Comparison of ENCODE assay signal across 9 mouse cellular contexts in genomic region chr17:24507129-24507664, GRCm38 (mm10). TPM values are rescaled to one million over a fixed set of nuclear protein-coding genes. Genes with fewer than 3 reads are reported as not detected.
DNase-seq lines count a peak whose midpoint lies in the region; ATAC-seq and TF ChIP-seq lines count a peak whose summit lies in the region.
"Had no signal": no experiment of that assay in that cellular context is flagged by ENCODE, and none has a peak within 500 bp of the region (broad histone marks: within the 10 kb centered on the region; RNA-seq: fewer than 3 reads in every experiment).

No protein-coding gene starts in this region.

- H3K4me3 ChIP-seq in hindbrain, embryonic 11.5 days (ENCODE audit: low read depth, low read length), result no peak overlapping the region
- no peak overlapping the region for H3K4me3 ChIP-seq in hindbrain, embryonic 16.5 days (ENCODE audit: low read length)
- H3K4me3 ChIP-seq in CH12.LX (replicated peaks in 1 of 3; ENCODE audit: low read depth in 2 of 3, low read length in 2 of 3, poor library complexity in 1 of 3), result no peak overlapping the region
- peak overlapping the region; percentile 18 for H3K4me3 ChIP-seq in ES-Bruce4 (ENCODE audit: low read depth, low read length)

- no peaks in the 10 kb centered on the region for H3K4me1 ChIP-seq in hindbrain, embryonic 11.5 days (replicated peaks; ENCODE audit: control insufficient read depth, insufficient read depth, low read length)
- peaks cover 3% of the 10 kb centered on the region; the same call in 1 of the 2 replicates for H3K4me1 ChIP-seq in hindbrain, embryonic 16.5 days (ENCODE audit: control insufficient read depth, insufficient read depth, low read depth, low read length)
- H3K4me1 ChIP-seq in CH12.LX (ENCODE audit: control insufficient read depth in 1 of 2, insufficient read depth in 2 of 2) (no peaks in the 10 kb centered on the region), ES-Bruce4 (ENCODE audit: control insufficient read depth, insufficient read depth, low read length) (peaks cover 2% of the 10 kb centered on the region)

- peaks cover 14% of the 10 kb centered on the region; the same call in 1 of the 2 replicates for H3K36me3 ChIP-seq in hindbrain, embryonic 11.5 days (ENCODE audit: control insufficient read depth, insufficient read depth, low read length)
- peaks cover 50% of the 10 kb centered on the region for H3K36me3 ChIP-seq in hindbrain, embryonic 16.5 days (ENCODE audit: control insufficient read depth, insufficient read depth, low read length)
- H3K36me3 ChIP-seq in CH12.LX (replicated peaks in 1 of 2; ENCODE audit: control insufficient read depth in 1 of 2, insufficient read depth in 1 of 2, low read length in 1 of 2), result peaks cover 71 to 93% of the 10 kb centered on the region in 2 experiments
- H3K36me3 ChIP-seq in ES-Bruce4 (ENCODE audit: control insufficient read depth, insufficient read depth, low read length, poor library complexity, severe bottlenecking), result peaks cover 16% of the 10 kb centered on the region

- dilution Hi-C loops in CH12.LX (cut with MboI; ENCODE audit: extremely low pct_ligation_motif_present, extremely low pct_unique_long_range_greater_than_20kb, low sequenced_read_pairs), result no loop called here

- no peaks in the 10 kb centered on the region for H3K9me3 ChIP-seq in hindbrain, embryonic 11.5 days (ENCODE audit: control insufficient read depth, low read length)
- H3K9me3 ChIP-seq in hindbrain, embryonic 16.5 days (ENCODE audit: control insufficient read depth, low read length), result no peaks in the 10 kb centered on the region
- H3K9me3 ChIP-seq in CH12.LX (replicated peaks; ENCODE audit: low read length) (no peaks in the 10 kb centered on the region), ES-Bruce4 (replicated peaks; ENCODE audit: control insufficient read depth, insufficient read depth, low read length, poor library complexity, severe bottlenecking) (no peaks in the 10 kb centered on the region)

- WGBS in hindbrain, embryonic 11.5 days, result 53% methylated on average over 19 of the region's 19 CpGs
- WGBS in hindbrain, embryonic 16.5 days, result 50% methylated on average over 19 of the region's 19 CpGs

- no peak for TF ChIP-seq RAD21 in CH12.LX (IDR thresholded peaks at IDR 0.05; ENCODE audit: low read depth, low read length)

- peak; percentile 17; the same call in 1 of the 2 replicates for ATAC-seq in hindbrain, embryonic 11.5 days (ENCODE audit: low FRiP score)
- no peak for ATAC-seq in hindbrain, embryonic 16.5 days

- TF ChIP-seq POLR2A in CH12.LX (IDR thresholded peaks at IDR 0.05; ENCODE audit: low read depth, low read length) (0 out of 2 replicates have a peak, but pooled peaks have one; percentile 2), ES-Bruce4 (IDR thresholded peaks at IDR 0.05; ENCODE audit: insufficient read depth, low read length) (no peak)

- TF ChIP-seq EP300 in CH12.LX (IDR thresholded peaks at IDR 0.05; ENCODE audit: low read length) (no peak), ES-Bruce4 (IDR thresholded peaks at IDR 0.05; ENCODE audit: insufficient read depth, low read depth, low read length) (no peak)

- in situ Hi-C loops in CH12.LX (cut with MboI; ENCODE audit: low pct_ligation_motif_present, low pct_unique_long_range_greater_than_20kb, low sequenced_read_pairs), result no loop called here

- H3K9ac ChIP-seq in hindbrain, embryonic 11.5 days (ENCODE audit: low read depth, low read length), result no peak overlapping the region
- no peak overlapping the region for H3K9ac ChIP-seq in hindbrain, embryonic 16.5 days (ENCODE audit: low read depth, low read length)
- H3K9ac ChIP-seq in CH12.LX (ENCODE audit: insufficient read depth, low read depth) (no peak overlapping the region), ES-Bruce4 (ENCODE audit: low read depth, poor library complexity, severe bottlenecking) (no peak overlapping the region)

- no peak overlapping the region for H3K27ac ChIP-seq in hindbrain, embryonic 11.5 days (ENCODE audit: low read depth, low read length)
- no peak overlapping the region for H3K27ac ChIP-seq in hindbrain, embryonic 16.5 days (ENCODE audit: low read depth, low read length)
- H3K27ac ChIP-seq in CH12.LX (ENCODE audit: insufficient read depth, low read depth) (no peak overlapping the region), ES-Bruce4 (ENCODE audit: insufficient read depth, low read length) (no peak overlapping the region)

- no peak for DNase-seq in hindbrain, embryonic 11.5 days (ENCODE audit: low spot score)
- no peak for DNase-seq in CH12.LX (ENCODE audit: extremely low read depth)
- peak; percentile 17 to 69 for DNase-seq in kidney, postnatal 25 days
- DNase-seq in embryo, embryonic 11 days, result no peak
- no peak for DNase-seq in embryo, embryonic 10.5 days (ENCODE audit: low spot score)
- DNase-seq in lung, postnatal 10 days, result no peak

- H3K27me3 ChIP-seq in hindbrain, embryonic 11.5 days (ENCODE audit: control insufficient read depth, insufficient read depth, low read length), result no peaks in the 10 kb centered on the region
- no peaks in the 10 kb centered on the region for H3K27me3 ChIP-seq in hindbrain, embryonic 16.5 days (replicated peaks; ENCODE audit: control insufficient read depth, insufficient read depth, low read length)
- H3K27me3 ChIP-seq in CH12.LX (replicated peaks) (no peaks in the 10 kb centered on the region), ES-Bruce4 (ENCODE audit: control insufficient read depth, insufficient read depth, low read length, poor library complexity, severe bottlenecking) (no peaks in the 10 kb centered on the region)

- TF ChIP-seq CTCF in CH12.LX (conservative IDR thresholded peaks at IDR 0.05 in 1 of 2, IDR thresholded peaks at IDR 0.05 in 1 of 2; ENCODE audit: low read depth in 2 of 2, low read length in 2 of 2) (no peak), ES-Bruce4 (IDR thresholded peaks at IDR 0.05; ENCODE audit: low read depth, low read length) (no peak)

- no peak overlapping the region for H3K4me2 ChIP-seq in hindbrain, embryonic 11.5 days (replicated peaks; ENCODE audit: low read depth, low read length)
- H3K4me2 ChIP-seq in hindbrain, embryonic 16.5 days (ENCODE audit: low read length), result no peak overlapping the region
- no peak overlapping the region for H3K4me2 ChIP-seq in CH12.LX (ENCODE audit: insufficient read depth, low read depth, poor library complexity, severe bottlenecking)

- no peaks in the 10 kb centered on the region for H3K79me2 ChIP-seq in CH12.LX (replicated peaks; ENCODE audit: control insufficient read depth, extremely low read depth, insufficient read depth, poor library complexity, severe bottlenecking)

TF ChIP-seq in CH12.LX, 34 proteins besides CTCF, POLR2A, EP300 and RAD21 (continues in another document):
- TF ChIP-seq NRF1 (IDR thresholded peaks at IDR 0.05; ENCODE audit: low read depth, low read length), result no peak
- no peak for TF ChIP-seq MAX (IDR thresholded peaks at IDR 0.05; ENCODE audit: low read length)
- no peak for TF ChIP-seq USF2 (conservative IDR thresholded peaks at IDR 0.05; ENCODE audit: low read depth, low read length)
- no peak for TF ChIP-seq UBTF (IDR thresholded peaks at IDR 0.05; ENCODE audit: low read depth, low read length)
- no peak for TF ChIP-seq MYC (IDR thresholded peaks at IDR 0.05; ENCODE audit: low read depth, low read length)
- TF ChIP-seq MAFK (IDR thresholded peaks at IDR 0.05; ENCODE audit: insufficient replicate concordance, low read length), result no peak
- no peak for TF ChIP-seq CHD2 (IDR thresholded peaks at IDR 0.05; ENCODE audit: low read length)
- TF ChIP-seq MXI1 (IDR thresholded peaks at IDR 0.05; ENCODE audit: low read depth, low read length), result no peak
- TF ChIP-seq RCOR1 (conservative IDR thresholded peaks at IDR 0.05; ENCODE audit: low read depth, low read length), result no peak
- no peak for TF ChIP-seq SMC3 (IDR thresholded peaks at IDR 0.05; ENCODE audit: low read depth, low read length)

RNA-seq across cellular contexts. Expression of gene Caskin1, which starts 18.8 kb away (rescaled TPM):
- polyA plus RNA-seq in hindbrain, embryonic 11.5 days (2014; fragmentation: Nextera tagmentation; extraction: Ambion mirVana), result 6.4 and 9.2 TPM in 2 replicates
- polyA plus RNA-seq in hindbrain, embryonic 16.5 days (2015; fragmentation: Nextera tagmentation; extraction: Ambion mirVana), result 43.6 and 44.6 TPM in 2 replicates
- 0.08 and 0.21 TPM in 2 replicates for total RNA-seq in CH12.LX (2012; rRNA removed)
- not detected in 2 replicates for total RNA-seq in CH12.LX (2014; rRNA removed)
- polyA plus RNA-seq in CH12.LX (2012; ENCODE audit: insufficient read length, low read depth), result 0.71 and 0.80 TPM in 2 replicates
- polyA plus RNA-seq in ES-Bruce4 (2011; ENCODE audit: insufficient read depth, insufficient read length, low read depth, missing spikeins), result 1.7 and 3.3 TPM in 2 replicates

RNA-seq across cellular contexts. Expression of gene Traf7, which starts 20.5 kb away (rescaled TPM):
- 65.8 and 71.1 TPM in 2 replicates for polyA plus RNA-seq in hindbrain, embryonic 11.5 days (2014; fragmentation: Nextera tagmentation; extraction: Ambion mirVana)
- polyA plus RNA-seq in hindbrain, embryonic 16.5 days (2015; fragmentation: Nextera tagmentation; extraction: Ambion mirVana), result 85.9 and 94.2 TPM in 2 replicates
- total RNA-seq in CH12.LX (2012; rRNA removed) (122 and 127 TPM in 2 replicates), CH12.LX (2014; rRNA removed) (109 and 114 TPM in 2 replicates)
- polyA plus RNA-seq in CH12.LX (2012; ENCODE audit: insufficient read length, low read depth) (167 and 176 TPM in 2 replicates), ES-Bruce4 (2011; ENCODE audit: insufficient read depth, insufficient read length, low read depth, missing spikeins) (145 and 168 TPM in 2 replicates)

RNA-seq across cellular contexts. Expression of gene Rab26, which starts 26.8 kb away (rescaled TPM):
- polyA plus RNA-seq in hindbrain, embryonic 11.5 days (2014; fragmentation: Nextera tagmentation; extraction: Ambion mirVana), result 1.8 and 2.8 TPM in 2 replicates
- 10.9 and 13.0 TPM in 2 replicates for polyA plus RNA-seq in hindbrain, embryonic 16.5 days (2015; fragmentation: Nextera tagmentation; extraction: Ambion mirVana)
- total RNA-seq in CH12.LX (2012; rRNA removed) (1.3 and 2.2 TPM in 2 replicates), CH12.LX (2014; rRNA removed) (0.36 TPM in 1 of 2 replicates, not detected in the other)
- polyA plus RNA-seq in CH12.LX (2012; ENCODE audit: insufficient read length, low read depth) (0.40 and 0.74 TPM in 2 replicates), ES-Bruce4 (2011; ENCODE audit: insufficient read depth, insufficient read length, low read depth, missing spikeins) (1.2 and 1.5 TPM in 2 replicates)
- total RNA-seq: gastrocnemius, adult 18-20 months had no signal

RNA-seq across cellular contexts. Expression of gene Mlst8, which starts 28.3 kb away (rescaled TPM):
- polyA plus RNA-seq in hindbrain, embryonic 11.5 days (2014; fragmentation: Nextera tagmentation; extraction: Ambion mirVana), result 27.8 and 37.7 TPM in 2 replicates
- 36.2 and 39.3 TPM in 2 replicates for polyA plus RNA-seq in hindbrain, embryonic 16.5 days (2015; fragmentation: Nextera tagmentation; extraction: Ambion mirVana)
- total RNA-seq in CH12.LX (2012; rRNA removed), result 10.0 and 13.6 TPM in 2 replicates
- total RNA-seq in CH12.LX (2014; rRNA removed), result 10.9 and 14.0 TPM in 2 replicates
- 21.8 and 24.7 TPM in 2 replicates for polyA plus RNA-seq in CH12.LX (2012; ENCODE audit: insufficient read length, low read depth)
- 20.4 and 22.8 TPM in 2 replicates for polyA plus RNA-seq in ES-Bruce4 (2011; ENCODE audit: insufficient read depth, insufficient read length, low read depth, missing spikeins)

RNA-seq across cellular contexts. Expression of gene Bricd5, which starts 33.5 kb away (rescaled TPM):
- 0.86 and 1.8 TPM in 2 replicates for polyA plus RNA-seq in hindbrain, embryonic 11.5 days (2014; fragmentation: Nextera tagmentation; extraction: Ambion mirVana)
- polyA plus RNA-seq in hindbrain, embryonic 16.5 days (2015; fragmentation: Nextera tagmentation; extraction: Ambion mirVana), result 0.65 and 1.2 TPM in 2 replicates
- total RNA-seq in CH12.LX (2012; rRNA removed), result 0.98 and 1.1 TPM in 2 replicates
- not detected in 2 replicates for total RNA-seq in CH12.LX (2014; rRNA removed)
- polyA plus RNA-seq in CH12.LX (2012; ENCODE audit: insufficient read length, low read depth), result 0.61 TPM in 1 of 2 replicates, not detected in the other
- polyA plus RNA-seq in ES-Bruce4 (2011; ENCODE audit: insufficient read depth, insufficient read length, low read depth, missing spikeins), result not detected in 2 replicates

Comparison
In these comparisons a context has a peak if more than half of its experiments do, and no peak if none do; other contexts are left out.
1. DNase-seq: peak in kidney, postnatal 25 days (2 of 2); none in hindbrain, embryonic 11.5 days (single experiment), CH12.LX (single experiment), embryo, embryonic 11 days (single experiment), embryo, embryonic 10.5 days (single experiment) and lung, postnatal 10 days (single experiment).